Mouse (Mus musculus) lung, embryonic 14.5 days (tissue): ENCODE data around the gene Zfp616. TPM values are rescaled to one million over a fixed set of nuclear protein-coding genes. Genes with fewer than 3 reads are reported as not detected.

Experiments used
- ATAC-seq: fragments of 200-750 bp; cut with Nextera tagmentation; 2 replicates; pipeline ENCODE4 v1.8.0; 2017; ENCODE audit warnings: mild to moderate bottlenecking, moderate TSS enrichment, moderate library complexity; ENCODE audit not compliant: insufficient read depth
- DNase-seq: peaks from one replicate; pipeline ENCODE4 v3.0.0-alpha.2; 2015
- H3K27ac ChIP-seq: fragments of 300-500 bp; sonication (generic); 2 replicates; pipeline ENCODE4 v1.5.1; 2014; ENCODE audit warnings: low read depth, mild to moderate bottlenecking, moderate library complexity
- H3K27me3 ChIP-seq: fragments of 300-500 bp; sonication (generic); 2 replicates; pipeline ENCODE4 v1.6.1; 2014; ENCODE audit warnings: low read length, control low read depth; ENCODE audit not compliant: insufficient read depth
- H3K36me3 ChIP-seq: fragments of 300-500 bp; sonication (generic); 2 replicates; pipeline ENCODE4 v1.6.1; 2014; ENCODE audit warnings: control low read depth; ENCODE audit not compliant: insufficient read depth
- H3K4me1 ChIP-seq: fragments of 300-500 bp; sonication (generic); 2 replicates; pipeline ENCODE4 v1.6.1; 2014; ENCODE audit warnings: antibody characterized with exemption, control low read depth; ENCODE audit not compliant: insufficient read depth
- H3K4me2 ChIP-seq: fragments of 300-500 bp; sonication (generic); 2 replicates; pipeline ENCODE4 v1.6.1; 2014; ENCODE audit warnings: mild to moderate bottlenecking
- H3K4me3 ChIP-seq: fragments of 300-500 bp; sonication (generic); 2 replicates; pipeline ENCODE4 v1.5.1; 2014; ENCODE audit warnings: low read depth, low read length
- H3K9ac ChIP-seq: fragments of 300-500 bp; sonication (generic); 2 replicates; pipeline ENCODE4 v1.6.1; 2014
- H3K9me3 ChIP-seq: fragments of 300-500 bp; sonication (generic); 2 replicates; pipeline ENCODE4 v1.6.1; 2016; ENCODE audit warnings: low read depth, low read length, control low read depth
- CTCF ChIP-seq: IDR thresholded peaks from 2 replicates; pipeline ENCODE4 v1.5.1; 2016; ENCODE audit warnings: antibody characterized with exemption, low read depth
- WGBS: fragments of 180-500 bp; shearing (Covaris S2); extraction: QIAGEN DNeasy Blood & Tissue Kit; methylation state at CpG from one replicate; pipeline ENCODE4 v1.1.7; 2014; 5-methylcytosine and 5-hydroxymethylcytosine counted together
- polyA plus RNA-seq: library from polyadenylated mRNA; unstranded; fragments of >200 nt; fragmentation: Nextera tagmentation; extraction: Ambion mirVana; gene quantifications from 2 replicates; pipeline ENCODE4 v1.2.1, GENCODE M21; 2014

The Zfp616 gene
- not detected in 2 replicates for polyA plus RNA-seq

DNA sequence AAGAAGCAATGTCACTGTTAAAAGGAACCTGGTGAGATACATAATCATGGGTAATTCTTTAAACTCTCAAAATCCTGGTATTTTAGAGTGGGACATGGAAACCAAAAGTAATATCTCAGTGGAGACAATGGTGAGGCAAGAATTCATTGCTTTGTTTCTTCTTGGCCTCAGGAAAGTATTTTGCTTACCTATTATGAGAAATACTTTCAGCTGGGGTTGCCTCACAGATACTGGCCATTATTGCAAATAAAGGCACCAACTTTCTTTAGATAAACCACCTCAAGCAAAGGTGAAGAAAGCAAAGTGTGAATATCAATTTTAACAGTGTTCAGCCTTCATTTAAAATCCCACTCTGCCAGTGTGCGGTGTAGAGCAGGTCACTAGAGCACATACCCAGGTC is at the start of gene Zfp616:
Gene Zfp616, plus strand, starts transcription at position 301 of the 400 bp plus-strand sequence.
- H3K36me3 ChIP-seq, result no peaks in the 10 kb centered on the region
- 93% methylated on average over 1 of the region's 1 CpGs for WGBS

DNA sequence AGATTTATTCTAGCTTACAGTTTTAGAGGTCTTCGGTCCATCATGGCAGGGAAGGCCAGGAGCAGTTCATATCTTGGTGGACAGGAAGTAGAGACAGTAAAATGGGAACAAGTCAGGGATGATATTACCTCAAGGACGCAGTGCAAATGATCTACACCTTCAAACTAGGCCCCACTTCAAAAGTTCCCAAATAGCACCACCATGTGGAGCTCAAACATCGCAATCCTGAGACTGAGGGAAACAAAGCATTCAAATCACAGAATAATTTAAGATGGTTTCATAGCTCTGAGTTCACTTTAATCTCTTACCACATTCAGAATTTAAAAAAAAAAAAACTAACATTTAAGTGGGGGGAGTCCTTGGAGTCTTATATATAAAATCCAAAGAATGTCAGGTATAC is 18.4 kb upstream of the Zfp616 start:
- Histone ChIP-seq H3K4me1 (no peaks in the 10 kb centered on the region), H3K27ac (no peak overlapping the region), H3K9me3 (no peaks in the 10 kb centered on the region), H3K9ac (no peak overlapping the region), H3K4me3 (no peak overlapping the region), H3K4me2 (no peak overlapping the region), H3K36me3 (no peaks in the 10 kb centered on the region), H3K27me3 (no peaks in the 10 kb centered on the region)
- ATAC-seq, result no peak
- no peak for DNase-seq
- TF ChIP-seq CTCF, result no peak
- 65% methylated on average over 3 of the region's 3 CpGs for WGBS

More for the DNA sequence above, at the start of gene Zfp616:
- no peak within 1 kb of the TSS for H3K4me3 ChIP-seq
- H3K27me3 ChIP-seq, result no peaks in the 10 kb centered on the region
- no peaks in the 10 kb centered on the region; the same call in 1 of the 2 replicates for H3K9me3 ChIP-seq
- DNase-seq, result no peak
- TF ChIP-seq CTCF, result no peak
- H3K4me2 ChIP-seq, result no peak within 1 kb of the TSS
- no peaks in the 10 kb centered on the region for H3K4me1 ChIP-seq
- ATAC-seq, result no peak
- H3K9ac ChIP-seq, result no peak within 1 kb of the TSS
- no peak within 1 kb of the TSS for H3K27ac ChIP-seq

DNA sequence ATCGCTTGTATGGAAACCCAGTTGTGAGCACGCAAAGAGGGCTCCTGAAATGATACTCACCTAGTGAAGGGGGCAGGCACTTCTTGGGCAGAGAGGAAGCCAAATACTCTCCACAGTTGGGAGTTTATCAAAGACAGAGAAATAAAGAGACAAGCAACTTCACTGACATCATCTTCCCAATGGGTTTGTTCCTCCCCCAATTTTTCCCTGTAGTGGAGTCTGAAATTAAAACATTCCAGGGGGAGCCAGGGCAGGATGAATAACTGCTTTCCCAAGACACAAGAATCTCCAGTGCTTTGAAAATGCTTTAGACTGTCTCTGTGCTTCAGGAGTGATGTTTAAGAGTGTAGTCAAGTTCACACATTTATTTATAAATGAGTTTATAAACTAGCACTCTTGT is 13.3 kb upstream of the Zfp616 start, which contains the start of the genes Olfr139 and Olfr399:
Gene Olfr139, minus strand, starts transcription at position 101 of the 400 bp plus-strand sequence.
Gene Olfr399, minus strand, starts transcription at position 165 of the 400 bp plus-strand sequence.
- Histone ChIP-seq H3K4me1 (no peaks in the 10 kb centered on the region), H3K4me2 (no peak within 1 kb of the TSS), H3K9me3 (no peaks in the 10 kb centered on the region), H3K9ac (no peak within 1 kb of the TSS), H3K36me3 (no peaks in the 10 kb centered on the region), H3K27me3 (no peaks in the 10 kb centered on the region), H3K4me3 (no peak within 1 kb of the TSS), H3K27ac (no peak within 1 kb of the TSS)
- TF ChIP-seq CTCF, result no peak
- no peak for DNase-seq
- ATAC-seq, result no peak
- 80% methylated on average over 2 of the region's 2 CpGs for WGBS

DNA sequence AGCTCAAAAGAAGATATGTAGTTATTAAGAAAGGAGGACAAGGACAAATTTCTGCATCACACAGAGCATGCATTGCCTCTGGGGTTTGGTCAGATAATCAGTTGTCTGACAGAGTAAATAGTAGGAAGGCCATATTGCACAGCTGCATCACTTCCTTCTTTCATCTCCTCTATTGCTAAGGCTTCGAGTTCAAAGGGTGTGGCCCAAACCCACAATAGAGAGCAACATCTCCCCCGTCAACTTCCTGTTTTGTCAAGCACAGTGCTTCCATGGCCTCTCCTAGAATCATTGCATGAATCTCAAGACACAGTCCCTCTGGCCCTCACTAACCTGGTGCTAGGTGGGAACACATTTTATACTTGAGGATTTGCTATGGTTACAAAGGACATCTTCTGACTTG is 31.0 kb downstream of the Zfp616 start:
- ATAC-seq, result no peak
- Histone ChIP-seq H3K9me3 (no peaks in the 10 kb centered on the region), H3K4me1 (no peaks in the 10 kb centered on the region), H3K9ac (no peak overlapping the region), H3K27me3 (no peaks in the 10 kb centered on the region), H3K4me2 (no peak overlapping the region), H3K36me3 (no peaks in the 10 kb centered on the region), H3K4me3 (no peak overlapping the region), H3K27ac (no peak overlapping the region)
- DNase-seq, result no peak
- no peak for TF ChIP-seq CTCF
- WGBS, result 77% methylated on average over 2 of the region's 2 CpGs

DNA sequence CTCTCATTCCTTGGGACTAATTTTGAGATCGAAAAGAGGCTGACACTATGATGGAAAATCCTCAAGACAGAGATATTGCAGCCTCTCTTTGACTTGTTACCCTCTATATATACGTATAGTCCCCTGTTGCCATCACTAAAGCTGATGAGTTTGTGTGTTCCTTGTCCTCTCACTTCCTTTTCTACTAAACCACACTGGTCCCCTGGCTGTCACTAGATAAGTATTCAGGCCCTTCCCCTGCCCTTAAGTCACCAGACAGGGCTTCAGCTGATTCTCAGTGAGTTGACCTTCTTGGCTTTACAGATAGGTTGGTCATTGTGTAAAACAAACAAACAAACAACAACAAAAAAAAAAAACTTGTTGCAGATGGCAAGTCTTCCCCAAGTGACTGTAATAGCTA is 31.8 kb downstream of the Zfp616 start:
- H3K27me3 ChIP-seq, result no peaks in the 10 kb centered on the region
- no peak for DNase-seq
- H3K4me2 ChIP-seq, result no peak overlapping the region
- H3K9me3 ChIP-seq, result no peaks in the 10 kb centered on the region
- H3K36me3 ChIP-seq, result no peaks in the 10 kb centered on the region
- H3K4me3 ChIP-seq, result no peak overlapping the region
- WGBS, result 41% methylated on average over 2 of the region's 2 CpGs
- ATAC-seq, result no peak
- no peaks in the 10 kb centered on the region for H3K4me1 ChIP-seq
- no peak for TF ChIP-seq CTCF
- H3K9ac ChIP-seq, result no peak overlapping the region
- H3K27ac ChIP-seq, result no peak overlapping the region

DNA sequence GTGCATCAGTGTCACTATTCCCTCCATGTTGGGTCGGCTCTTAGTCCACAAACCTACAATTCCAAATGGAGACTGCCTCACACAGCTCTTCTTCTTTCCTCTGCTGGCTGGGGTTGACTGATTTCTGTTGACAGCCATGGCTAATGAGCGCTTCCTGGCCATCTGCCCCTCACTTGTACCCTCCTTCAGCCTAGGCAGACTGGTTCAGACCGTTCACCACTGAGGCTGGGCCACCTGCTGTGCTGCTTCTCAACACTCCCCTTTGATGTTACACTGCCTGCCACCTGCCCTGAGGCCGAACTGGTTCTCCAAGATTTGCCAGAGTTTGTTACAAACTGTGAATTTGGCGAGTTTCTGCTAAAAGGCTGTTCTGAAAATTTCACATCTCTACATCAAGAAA is 35.3 kb downstream of the Zfp616 start:
- DNase-seq (no peak), ATAC-seq (no peak)
- H3K27me3 ChIP-seq, result no peaks in the 10 kb centered on the region
- H3K9ac ChIP-seq, result no peak overlapping the region
- H3K36me3 ChIP-seq, result no peaks in the 10 kb centered on the region
- no peak for TF ChIP-seq CTCF
- H3K9me3 ChIP-seq, result peaks cover 5% of the 10 kb centered on the region; the same call in 1 of the 2 replicates
- no peak overlapping the region for H3K4me2 ChIP-seq
- H3K4me3 ChIP-seq, result no peak overlapping the region
- H3K4me1 ChIP-seq, result no peaks in the 10 kb centered on the region
- WGBS, result 26% methylated on average over 5 of the region's 5 CpGs
- H3K27ac ChIP-seq, result no peak overlapping the region

DNA sequence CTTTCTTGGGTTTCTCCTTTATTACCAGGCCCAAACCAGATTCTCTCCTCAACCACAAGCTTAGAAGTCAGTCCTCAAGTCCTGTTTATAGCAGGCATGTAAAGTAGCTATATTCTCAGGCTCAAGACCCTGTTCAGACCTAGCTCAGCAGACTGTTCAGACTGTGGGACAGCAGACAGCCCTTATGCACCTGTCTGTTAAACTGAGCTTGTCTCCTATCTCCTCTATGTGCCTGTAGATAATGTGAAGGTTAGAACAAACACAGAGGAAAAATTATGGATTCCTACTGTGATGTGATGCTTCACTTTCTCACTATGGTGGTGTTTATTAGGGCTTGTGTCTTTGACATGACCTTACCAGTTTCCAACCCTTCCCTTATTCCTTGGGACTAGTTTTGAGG is 43.7 kb downstream of the Zfp616 start, which contains the start of gene Olfr401:
Gene Olfr401, plus strand, starts transcription at position 301 of the 400 bp plus-strand sequence.
- H3K4me2 ChIP-seq, result no peak within 1 kb of the TSS
- H3K27me3 ChIP-seq, result no peaks in the 10 kb centered on the region
- H3K36me3 ChIP-seq, result no peaks in the 10 kb centered on the region
- H3K4me3 ChIP-seq, result no peak within 1 kb of the TSS
- peaks cover 5% of the 10 kb centered on the region; the same call in 1 of the 2 replicates for H3K9me3 ChIP-seq
- ATAC-seq (no peak), DNase-seq (no peak)
- no peaks in the 10 kb centered on the region for H3K4me1 ChIP-seq
- no peak for TF ChIP-seq CTCF
- no peak within 1 kb of the TSS for H3K27ac ChIP-seq
- H3K9ac ChIP-seq, result no peak within 1 kb of the TSS

Other genes starting within 250 kb of the Zfp616 start
- gene Olfr393, start 218.5 kb upstream of the Zfp616 start, polyA plus RNA-seq, result not detected in 2 replicates
- not detected in 2 replicates for gene Olfr394, start 179.2 kb upstream of the Zfp616 start, polyA plus RNA-seq
- gene Olfr395, start 160.7 kb upstream of the Zfp616 start, polyA plus RNA-seq, result not detected in 2 replicates
- not detected in 2 replicates for gene Olfr23, start 133.3 kb upstream of the Zfp616 start, polyA plus RNA-seq
- not detected in 2 replicates for gene Olfr397, start 109.1 kb upstream of the Zfp616 start, polyA plus RNA-seq
- gene Olfr398, start 79.5 kb upstream of the Zfp616 start, polyA plus RNA-seq, result not detected in 2 replicates
- gene Olfr139, start 13.4 kb upstream of the Zfp616 start, polyA plus RNA-seq, result not detected in 2 replicates
- not detected in 2 replicates for gene Olfr399, start 13.3 kb upstream of the Zfp616 start, polyA plus RNA-seq
- gene Olfr401, start 43.8 kb downstream of the Zfp616 start, polyA plus RNA-seq, result not detected in 2 replicates
- gene Olfr402, start 83.6 kb downstream of the Zfp616 start, polyA plus RNA-seq, result not detected in 2 replicates
- not detected in 2 replicates for gene Olfr403, start 116.3 kb downstream of the Zfp616 start, polyA plus RNA-seq
- gene Olfr43, start 141.4 kb downstream of the Zfp616 start, polyA plus RNA-seq, result not detected in 2 replicates
- gene Olfr406, start 189.9 kb downstream of the Zfp616 start, polyA plus RNA-seq, result not detected in 2 replicates
- not detected in 2 replicates for gene Olfr59, start 213.8 kb downstream of the Zfp616 start, polyA plus RNA-seq